Mouse (Mus musculus) kidney, adult 2 months (tissue): ENCODE measurements around the gene Chst4. TPM values are rescaled to one million over a fixed set of nuclear protein-coding genes. Genes with fewer than 3 reads are reported as not detected.

Experiments used
- DNase-seq: peaks from one replicate; pipeline ENCODE4 v3.0.0; 2021
- H3K27ac ChIP-seq: fragments of 200-500 bp; 2 replicates; pipeline ENCODE4 v1.5.1; 2012; ENCODE audit warnings: low read depth, low read length, control low read depth, inconsistent platforms; ENCODE audit not compliant: insufficient read depth
- H3K27me3 ChIP-seq: fragments of 200-500 bp; replicated peaks from 2 replicates; pipeline ENCODE4 v1.6.1; 2012; ENCODE audit warnings: mild to moderate bottlenecking, moderate library complexity, low read length, inconsistent platforms; ENCODE audit not compliant: control insufficient read depth, insufficient read depth
- H3K36me3 ChIP-seq: fragments of 200-500 bp; 2 replicates; pipeline ENCODE4 v1.6.1; 2012; ENCODE audit warnings: mild to moderate bottlenecking, moderate library complexity, low read length, inconsistent platforms; ENCODE audit not compliant: control insufficient read depth, insufficient read depth
- H3K4me1 ChIP-seq: fragments of 200-500 bp; 2 replicates; pipeline ENCODE4 v1.6.1; 2011; ENCODE audit warnings: low read length; ENCODE audit not compliant: control insufficient read depth, insufficient read depth
- H3K4me3 ChIP-seq: fragments of 200-500 bp; 2 replicates; pipeline ENCODE4 v1.5.1; 2011; ENCODE audit warnings: mild to moderate bottlenecking, low read depth, low read length, control low read depth; ENCODE audit not compliant: insufficient read depth
- CTCF ChIP-seq: fragments of 200-500 bp; conservative IDR thresholded peaks from 2 replicates; pipeline ENCODE4 v1.5.1; 2011; ENCODE audit warnings: low read depth, mild to moderate bottlenecking, control low read depth, low read length, moderate library complexity, mixed read lengths; ENCODE audit not compliant: insufficient read depth, insufficient read length
- POLR2A ChIP-seq: fragments of 200-500 bp; IDR thresholded peaks from one replicate; pipeline ENCODE4 v1.6.1; 2011; ENCODE audit warnings: low read depth, low read length, control low read depth
- WGBS: fragments of 180-500 bp; shearing (Covaris S2); methylation state at CpG from one replicate; pipeline ENCODE4 v1.1.7; 2018; 5-methylcytosine and 5-hydroxymethylcytosine counted together
- polyA plus RNA-seq: library from polyadenylated mRNA; depleted of rRNA; stranded (reverse); fragments of >200 nt; gene quantifications from 2 replicates; pipeline ENCODE4 v1.2.3, GENCODE M21; 2012; rRNA removed

The Chst4 gene
- polyA plus RNA-seq: 0.34 and 0.59 TPM in 2 replicates

DNA sequence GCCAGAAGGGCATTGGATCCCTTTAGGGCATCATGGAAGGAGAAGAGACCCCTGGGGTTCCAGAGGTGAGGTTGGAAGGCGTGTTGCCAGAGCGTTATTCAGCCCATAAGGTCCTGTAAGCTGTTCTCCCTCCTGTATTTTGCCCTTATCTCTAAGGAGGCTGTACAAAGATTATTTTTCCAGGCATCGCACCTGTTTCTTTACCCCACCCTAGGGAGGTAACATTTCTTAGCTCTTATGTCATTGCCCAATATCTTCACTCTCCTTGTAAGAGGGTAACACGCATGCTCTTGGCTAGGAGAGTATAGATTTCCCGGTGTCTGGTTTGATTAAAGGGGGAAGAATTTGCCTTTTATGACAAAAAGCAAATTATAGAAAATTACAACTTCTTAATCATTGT lies at the start of gene Chst4:
TSS of gene Chst4 (minus strand) at position 82 of the 400 bp plus-strand sequence.
- no peak within 1 kb of the TSS for H3K27ac ChIP-seq
- no peak for DNase-seq
- TF ChIP-seq CTCF: no peak
- TF ChIP-seq POLR2A: no peak
- no peak within 1 kb of the TSS for H3K4me3 ChIP-seq
- no peaks in the 10 kb centered on the region for H3K36me3 ChIP-seq
- H3K27me3 ChIP-seq: no peaks in the 10 kb centered on the region
- no peaks in the 10 kb centered on the region for H3K4me1 ChIP-seq
- 89% methylated on average over 5 of the region's 5 CpGs for WGBS

DNA sequence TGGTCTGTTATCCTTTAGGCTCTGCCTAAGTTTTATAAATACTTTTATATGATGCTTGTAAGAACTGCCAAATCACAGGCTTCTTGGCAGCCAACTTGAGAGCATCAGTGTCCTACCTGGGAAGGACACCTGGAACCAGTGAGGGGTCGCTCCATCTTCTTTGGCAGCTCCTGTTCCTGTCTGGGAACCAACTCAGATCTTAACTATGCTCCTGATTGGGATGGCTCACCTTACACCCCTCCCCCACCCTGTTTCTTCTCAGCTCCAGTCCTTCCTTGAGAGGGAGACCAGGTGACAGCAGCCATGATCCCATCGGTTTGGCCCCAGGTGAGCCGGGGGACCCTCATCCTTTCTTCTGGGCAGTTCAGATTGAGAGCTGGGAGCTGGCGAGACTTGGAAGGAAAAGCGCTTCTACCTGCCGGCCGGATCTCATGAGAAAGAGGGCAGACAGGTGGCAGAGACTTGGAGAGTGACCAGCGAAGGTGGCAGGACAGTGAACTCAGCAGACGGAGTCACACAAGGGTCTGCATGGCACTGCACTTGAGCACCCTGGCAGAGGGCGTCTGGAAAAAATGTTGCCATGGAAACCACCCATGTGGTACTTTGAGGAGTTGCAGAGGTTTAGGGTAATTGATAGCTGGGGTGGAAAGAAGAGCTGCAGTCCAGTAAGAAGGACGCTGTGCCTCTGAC lies 43.0 kb upstream of the Chst4 start:
- TF ChIP-seq POLR2A (no peak), CTCF (no peak)
- no peak for DNase-seq
- Histone ChIP-seq H3K27ac (no peak overlapping the region), H3K4me3 (no peak overlapping the region), H3K36me3 (peaks cover 7% of the 10 kb centered on the region; the same call in 1 of the 2 replicates), H3K27me3 (no peaks in the 10 kb centered on the region), H3K4me1 (no peaks in the 10 kb centered on the region; the same call in 1 of the 2 replicates)
- WGBS: 84% methylated on average over 11 of the region's 11 CpGs

DNA sequence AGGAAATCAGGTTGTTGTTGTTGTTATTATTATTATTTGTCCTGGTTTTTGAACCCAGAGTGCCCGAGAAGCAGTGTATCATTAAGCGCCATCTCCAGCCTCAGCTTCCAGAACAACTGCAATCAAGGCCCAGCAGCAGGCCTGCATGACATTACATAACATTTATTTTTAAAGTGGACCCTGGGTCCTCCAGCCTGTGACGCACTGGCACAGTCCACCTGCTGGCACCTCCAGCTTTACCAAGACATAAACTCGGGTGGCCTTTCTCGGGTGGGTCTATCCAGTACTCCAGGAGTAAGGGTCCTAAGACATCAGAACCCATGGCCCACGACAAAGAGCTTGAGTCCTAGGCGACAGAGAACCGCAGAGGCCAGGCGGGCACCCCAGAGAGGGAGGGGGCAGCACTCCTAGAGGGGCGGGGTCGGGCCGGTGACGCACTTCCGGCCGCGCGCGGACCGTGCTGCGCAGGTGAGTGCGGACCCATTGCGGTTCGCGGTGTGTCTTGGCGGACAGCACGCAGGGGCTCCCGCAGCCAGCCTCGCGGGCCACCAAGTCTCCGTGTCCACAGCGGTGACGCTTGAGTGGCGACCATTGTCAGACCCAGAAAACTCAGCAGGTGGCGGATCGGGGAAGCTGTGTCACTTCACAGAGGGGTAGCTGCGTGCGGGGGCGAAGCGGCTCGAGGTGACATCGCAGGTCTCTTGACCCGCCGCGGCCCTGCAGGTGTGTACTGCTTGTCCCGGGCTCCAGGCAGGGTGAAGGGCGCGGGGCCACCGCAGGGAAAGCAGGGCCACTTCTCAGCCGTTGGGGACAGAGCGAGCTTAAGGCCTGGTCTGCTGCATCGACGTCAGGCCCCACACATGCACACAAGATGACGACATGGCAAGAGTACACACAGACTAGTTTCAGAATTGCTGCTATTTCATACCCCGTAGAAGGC lies 40.0 kb upstream of the Chst4 start, which contains the start of gene Zfp612:
TSS of gene Zfp612 (plus strand) at position 465 of the 940 bp plus-strand sequence.
- Histone ChIP-seq H3K4me1 (no peaks in the 10 kb centered on the region; the same call in 1 of the 2 replicates), H3K27me3 (no peaks in the 10 kb centered on the region), H3K36me3 (peaks cover 2% of the 10 kb centered on the region; the same call in 1 of the 2 replicates), H3K4me3 (peak within 1 kb of the TSS; percentile 84), H3K27ac (peak within 1 kb of the TSS; percentile 41; the same call in 1 of the 2 replicates)
- TF ChIP-seq POLR2A: no peak
- TF ChIP-seq CTCF: no peak
- 6% methylated on average over 54 of the region's 54 CpGs for WGBS
- peak; percentile 79 for DNase-seq

DNA sequence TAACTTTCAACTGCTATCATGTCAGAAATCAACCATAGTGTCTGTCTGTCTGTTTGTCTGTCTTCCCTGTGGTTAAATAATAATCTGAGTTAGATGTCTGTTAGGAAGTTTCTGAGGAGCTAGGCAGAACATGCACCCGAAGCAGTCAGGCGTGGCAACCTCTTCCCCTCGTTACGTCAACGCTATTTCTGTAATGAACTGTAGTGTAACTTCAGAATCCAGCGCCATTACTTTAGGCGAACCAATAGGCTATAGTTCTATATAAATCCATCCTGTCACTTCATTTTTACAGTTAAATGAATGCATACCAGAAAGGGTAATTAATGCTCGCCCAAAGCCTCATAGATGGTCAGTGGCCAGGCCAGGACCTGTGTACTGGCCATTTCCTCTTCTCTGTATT lies 35.0 kb upstream of the Chst4 start:
- Histone ChIP-seq H3K36me3 (no peaks in the 10 kb centered on the region), H3K4me1 (no peaks in the 10 kb centered on the region; the same call in 1 of the 2 replicates), H3K27ac (no peak overlapping the region), H3K4me3 (no peak overlapping the region), H3K27me3 (no peaks in the 10 kb centered on the region)
- TF ChIP-seq POLR2A: no peak
- WGBS: 66% methylated on average over 8 of the region's 8 CpGs
- peak; percentile 37 for DNase-seq

DNA sequence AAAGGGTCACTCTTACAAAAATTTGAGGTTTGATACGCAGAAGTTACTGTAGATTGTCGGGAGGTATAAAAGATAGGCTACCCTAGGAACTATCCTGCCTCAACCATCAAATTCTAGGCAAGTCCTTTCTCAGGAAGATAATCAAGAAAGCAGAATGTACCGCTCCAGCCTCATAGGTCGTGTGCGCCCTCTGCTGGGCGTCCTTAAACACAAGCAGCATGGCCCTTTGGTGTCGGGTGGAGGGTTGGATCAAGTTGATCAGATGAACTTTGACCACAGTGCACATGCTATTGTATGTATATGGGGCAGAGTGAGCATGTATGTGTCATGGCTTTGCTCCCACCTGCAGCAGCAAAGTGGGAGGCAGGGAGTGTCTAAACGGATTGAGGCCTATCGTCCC lies 32.1 kb upstream of the Chst4 start:
- Histone ChIP-seq H3K27me3 (no peaks in the 10 kb centered on the region), H3K4me3 (no peak overlapping the region), H3K4me1 (no peaks in the 10 kb centered on the region), H3K27ac (no peak overlapping the region), H3K36me3 (no peaks in the 10 kb centered on the region)
- whole genome bisulfite sequencing: 16% methylated on average over 9 of the region's 9 CpGs
- TF ChIP-seq POLR2A (no peak), CTCF (peak; percentile 97)
- peak; percentile 56 for DNase-seq

DNA sequence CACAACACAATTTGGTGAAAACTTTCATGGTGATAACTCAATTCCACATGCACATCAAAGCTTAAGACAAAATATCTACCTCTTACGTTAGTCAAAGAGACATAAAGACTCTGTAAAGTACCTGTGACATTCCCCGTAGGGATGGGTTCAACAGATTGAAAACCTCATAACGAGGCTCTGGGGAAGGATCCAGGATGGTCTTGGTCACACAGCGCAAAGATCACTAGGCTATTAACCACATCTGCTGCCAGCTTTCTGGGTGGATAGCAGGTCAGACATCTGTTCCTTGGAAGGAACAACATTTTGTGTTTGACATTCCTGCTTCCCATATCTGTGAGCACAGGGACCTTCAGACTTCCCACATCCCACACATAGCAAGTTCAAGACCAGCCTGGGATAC lies 30.2 kb upstream of the Chst4 start:
- TF ChIP-seq POLR2A (no peak), CTCF (no peak)
- Histone ChIP-seq H3K36me3 (no peaks in the 10 kb centered on the region), H3K4me1 (no peaks in the 10 kb centered on the region), H3K4me3 (no peak overlapping the region), H3K27me3 (no peaks in the 10 kb centered on the region), H3K27ac (no peak overlapping the region)
- 86% methylated on average over 4 of the region's 4 CpGs for WGBS
- no peak for DNase-seq

DNA sequence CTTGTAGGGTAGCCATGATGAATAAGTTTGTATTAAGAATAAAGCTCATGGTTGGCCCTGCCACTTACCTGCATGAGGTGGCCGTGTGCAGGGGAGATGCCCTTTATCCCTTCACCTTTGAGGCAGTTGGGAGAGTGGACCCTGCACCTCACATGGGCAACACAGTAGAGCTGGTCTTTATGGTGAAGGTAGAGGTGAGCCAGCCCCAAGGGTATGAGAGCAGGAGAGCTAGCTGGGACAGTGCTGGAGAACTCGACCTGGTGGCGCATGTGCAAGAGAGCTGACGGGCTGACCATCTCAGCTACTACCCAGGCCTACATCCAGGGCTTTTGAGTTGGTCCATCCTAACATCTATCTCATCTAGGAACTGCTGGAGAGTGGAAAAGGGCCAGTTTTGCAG lies 26.1 kb upstream of the Chst4 start:
- TF ChIP-seq POLR2A (no peak), CTCF (no peak)
- H3K4me1 ChIP-seq: no peaks in the 10 kb centered on the region
- 89% methylated on average over 4 of the region's 4 CpGs for WGBS

More for the DNA sequence above, 26.1 kb upstream of the Chst4 start:
- Histone ChIP-seq H3K27me3 (no peaks in the 10 kb centered on the region), H3K4me3 (no peak overlapping the region), H3K27ac (no peak overlapping the region), H3K36me3 (no peaks in the 10 kb centered on the region)
- no peak for DNase-seq
